Mouse (Mus musculus): ENCODE measurements around the gene Nsl1. TPM values are rescaled to one million over a fixed set of nuclear protein-coding genes. Genes with fewer than 3 reads are reported as not detected.

Nsl1 gene
- polyA plus RNA-seq, 1 experiment from 2014 or later, result 3.6 TPM

DNA sequence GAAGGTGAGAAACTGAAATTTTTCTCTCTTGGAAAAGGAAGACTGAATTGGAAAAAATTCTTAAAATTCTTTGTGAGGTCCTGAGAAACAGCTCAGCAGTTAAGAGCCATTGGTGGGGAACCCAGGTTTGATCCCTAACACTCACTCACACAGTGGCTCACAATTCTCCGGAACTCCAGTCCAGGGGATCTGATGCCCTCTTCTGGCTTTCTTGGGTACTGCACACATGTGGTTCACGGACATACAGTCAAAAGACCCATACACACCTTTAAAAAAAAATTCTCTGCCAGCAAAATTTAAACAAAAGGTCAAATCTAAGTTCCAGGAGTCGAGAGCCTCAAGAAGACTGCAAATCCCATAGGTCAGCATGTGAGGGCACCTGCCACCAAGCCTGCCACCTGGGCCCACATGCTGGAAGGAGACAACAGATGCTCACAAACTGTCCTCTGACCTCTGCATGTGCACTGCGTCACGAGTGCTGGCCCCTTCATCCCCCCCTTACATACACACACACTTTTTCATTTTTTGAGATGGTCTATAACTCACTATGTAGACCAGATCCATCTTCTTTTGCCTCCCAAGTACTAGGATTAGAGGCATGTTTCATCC is 22.2 kb downstream of the Nsl1 start:
- WGBS, result 68% methylated on average over 5 of the region's 5 CpGs
- H3K36me3 ChIP-seq (ENCODE audit: control insufficient read depth, insufficient read depth, low read length), result no peaks in the 10 kb centered on the region
- H3K27ac ChIP-seq (ENCODE audit: low read depth, low read length), result no peak overlapping the region
- no peak overlapping the region for H3K4me2 ChIP-seq (ENCODE audit: low read length)
- H3K27me3 ChIP-seq (replicated peaks; ENCODE audit: control insufficient read depth, insufficient read depth, low read length), result no peaks in the 10 kb centered on the region
- no peak overlapping the region for H3K4me3 ChIP-seq (ENCODE audit: low read length)
- no peaks in the 10 kb centered on the region for H3K4me1 ChIP-seq (ENCODE audit: control insufficient read depth, insufficient read depth, low read depth, low read length)
- no peak overlapping the region for H3K9ac ChIP-seq (ENCODE audit: low read depth, low read length)
- H3K9me3 ChIP-seq (ENCODE audit: control insufficient read depth, low read length), result no peaks in the 10 kb centered on the region
- no peak for ATAC-seq

DNA sequence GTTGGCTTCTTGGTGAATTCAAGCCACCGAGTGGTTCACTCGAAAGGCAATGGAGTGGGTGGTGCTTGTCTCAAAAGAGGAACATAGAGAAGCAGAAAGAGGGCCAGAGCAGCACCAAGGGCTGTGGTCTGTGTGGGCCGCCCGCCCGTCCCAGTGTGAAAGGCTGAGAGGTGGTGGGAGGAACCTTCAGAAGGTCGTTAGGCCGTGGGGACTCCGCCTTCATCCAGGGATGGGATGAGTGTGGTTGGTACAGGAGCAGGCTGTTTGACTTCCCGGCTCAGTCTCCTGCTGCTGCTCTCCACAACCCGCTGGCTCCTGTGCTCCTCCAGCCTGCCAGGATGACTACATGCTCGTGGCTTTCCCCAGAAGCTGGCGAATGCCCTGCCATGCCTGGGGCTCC is 22.8 kb downstream of the Nsl1 start:
- no peak for ATAC-seq

DNA sequence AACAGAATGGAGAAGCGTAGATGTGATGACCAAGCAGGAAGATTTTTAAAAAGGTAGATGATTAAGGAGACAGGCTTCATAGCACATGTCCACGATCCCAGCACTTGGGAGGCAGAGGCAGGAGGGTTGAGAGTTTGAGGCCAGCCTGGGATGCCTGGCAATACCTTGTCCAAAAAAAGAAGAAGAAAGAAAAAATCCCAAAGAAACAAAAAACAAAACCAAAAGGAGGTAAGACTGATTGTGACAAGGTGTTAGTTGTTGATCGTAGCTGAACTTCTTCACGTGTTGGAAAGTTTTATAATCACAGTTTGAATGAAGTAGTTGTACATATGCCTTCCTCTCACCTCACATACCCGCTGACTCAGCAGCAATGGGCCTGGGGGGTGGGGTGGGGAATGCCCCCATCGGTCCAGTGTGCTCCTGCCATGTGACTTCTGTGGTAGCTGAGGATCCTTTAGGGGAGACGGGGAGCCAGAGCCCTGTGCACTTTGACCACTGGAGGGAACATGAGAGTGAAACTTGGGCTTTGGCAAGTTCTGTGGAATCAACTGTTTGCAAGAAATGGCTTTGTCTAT is 23.6 kb downstream of the Nsl1 start:
- Histone ChIP-seq H3K4me1 (ENCODE audit: control insufficient read depth, insufficient read depth, low read depth, low read length) (no peaks in the 10 kb centered on the region), H3K27me3 (replicated peaks; ENCODE audit: control insufficient read depth, insufficient read depth, low read length) (no peaks in the 10 kb centered on the region), H3K4me2 (ENCODE audit: low read length) (no peak overlapping the region), H3K36me3 (ENCODE audit: control insufficient read depth, insufficient read depth, low read length) (no peaks in the 10 kb centered on the region), H3K9ac (ENCODE audit: low read depth, low read length) (no peak overlapping the region), H3K4me3 (ENCODE audit: low read length) (no peak overlapping the region), H3K9me3 (ENCODE audit: control insufficient read depth, low read length) (no peaks in the 10 kb centered on the region), H3K27ac (ENCODE audit: low read depth, low read length) (no peak overlapping the region)
- 86% methylated on average over 7 of the region's 7 CpGs for WGBS
- no peak for ATAC-seq

More for the DNA sequence above, 22.8 kb downstream of the Nsl1 start:
- no peak overlapping the region for H3K4me2 ChIP-seq (ENCODE audit: low read length)
- no peaks in the 10 kb centered on the region for H3K36me3 ChIP-seq (ENCODE audit: control insufficient read depth, insufficient read depth, low read length)
- no peak overlapping the region for H3K4me3 ChIP-seq (ENCODE audit: low read length)
- no peak overlapping the region for H3K9ac ChIP-seq (ENCODE audit: low read depth, low read length)
- WGBS, result 80% methylated on average over 12 of the region's 12 CpGs
- H3K9me3 ChIP-seq (ENCODE audit: control insufficient read depth, low read length), result no peaks in the 10 kb centered on the region
- no peak overlapping the region for H3K27ac ChIP-seq (ENCODE audit: low read depth, low read length)
- H3K27me3 ChIP-seq (replicated peaks; ENCODE audit: control insufficient read depth, insufficient read depth, low read length), result no peaks in the 10 kb centered on the region
- no peaks in the 10 kb centered on the region for H3K4me1 ChIP-seq (ENCODE audit: control insufficient read depth, insufficient read depth, low read depth, low read length)

DNA sequence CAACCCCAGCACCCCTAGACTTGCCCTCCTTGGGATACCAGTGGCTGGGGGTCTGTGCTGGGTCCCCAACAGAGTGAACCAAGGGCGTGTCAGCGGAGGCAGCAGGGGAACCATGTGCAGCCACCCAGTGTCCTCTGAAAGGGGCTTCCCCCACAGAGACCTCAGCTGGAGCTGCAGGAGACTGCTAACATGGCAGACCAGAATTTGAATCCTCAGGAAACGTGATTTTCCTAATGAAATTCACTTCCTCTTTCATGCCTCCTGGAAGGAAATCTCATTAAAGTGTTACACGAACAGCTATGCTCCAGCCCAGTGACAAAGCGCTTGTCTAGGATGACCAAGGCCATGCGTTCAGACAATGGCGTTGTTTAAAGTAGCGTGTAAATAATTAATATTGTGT is 24.1 kb downstream of the Nsl1 start:
- no peak for ATAC-seq
- Histone ChIP-seq H3K9ac (ENCODE audit: low read depth, low read length) (no peak overlapping the region), H3K4me3 (ENCODE audit: low read length) (no peak overlapping the region), H3K27ac (ENCODE audit: low read depth, low read length) (no peak overlapping the region), H3K36me3 (ENCODE audit: control insufficient read depth, insufficient read depth, low read length) (no peaks in the 10 kb centered on the region), H3K9me3 (ENCODE audit: control insufficient read depth, low read length) (no peaks in the 10 kb centered on the region), H3K4me1 (ENCODE audit: control insufficient read depth, insufficient read depth, low read depth, low read length) (no peaks in the 10 kb centered on the region), H3K27me3 (replicated peaks; ENCODE audit: control insufficient read depth, insufficient read depth, low read length) (no peaks in the 10 kb centered on the region), H3K4me2 (ENCODE audit: low read length) (no peak overlapping the region)
- WGBS, result 72% methylated on average over 8 of the region's 8 CpGs

DNA sequence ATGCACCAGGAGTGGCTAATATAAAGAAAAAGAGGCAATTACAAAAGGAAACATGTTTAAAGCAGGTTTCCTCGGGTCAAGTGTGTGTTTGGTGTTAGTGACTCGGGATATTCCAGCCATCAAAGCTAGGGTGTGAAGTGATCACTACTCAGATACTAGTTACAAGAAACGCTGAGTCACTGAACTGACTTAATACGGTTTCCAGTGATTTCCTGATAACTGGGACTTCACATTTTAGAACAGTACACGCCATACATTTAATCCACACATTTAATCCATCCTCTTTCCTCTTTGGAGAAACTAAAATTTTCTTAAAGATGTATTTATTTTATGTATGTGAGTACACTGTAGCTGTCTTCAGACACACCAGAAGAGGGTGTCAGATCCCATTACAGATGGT is 25.1 kb downstream of the Nsl1 start:
- Histone ChIP-seq H3K36me3 (ENCODE audit: control insufficient read depth, insufficient read depth, low read length) (no peaks in the 10 kb centered on the region), H3K27ac (ENCODE audit: low read depth, low read length) (no peak overlapping the region), H3K9ac (ENCODE audit: low read depth, low read length) (no peak overlapping the region), H3K4me1 (ENCODE audit: control insufficient read depth, insufficient read depth, low read depth, low read length) (no peaks in the 10 kb centered on the region), H3K9me3 (ENCODE audit: control insufficient read depth, low read length) (no peaks in the 10 kb centered on the region), H3K4me2 (ENCODE audit: low read length) (no peak overlapping the region), H3K27me3 (replicated peaks; ENCODE audit: control insufficient read depth, insufficient read depth, low read length) (no peaks in the 10 kb centered on the region), H3K4me3 (ENCODE audit: low read length) (no peak overlapping the region)
- 88% methylated on average over 5 of the region's 5 CpGs for WGBS
- ATAC-seq, result no peak

DNA sequence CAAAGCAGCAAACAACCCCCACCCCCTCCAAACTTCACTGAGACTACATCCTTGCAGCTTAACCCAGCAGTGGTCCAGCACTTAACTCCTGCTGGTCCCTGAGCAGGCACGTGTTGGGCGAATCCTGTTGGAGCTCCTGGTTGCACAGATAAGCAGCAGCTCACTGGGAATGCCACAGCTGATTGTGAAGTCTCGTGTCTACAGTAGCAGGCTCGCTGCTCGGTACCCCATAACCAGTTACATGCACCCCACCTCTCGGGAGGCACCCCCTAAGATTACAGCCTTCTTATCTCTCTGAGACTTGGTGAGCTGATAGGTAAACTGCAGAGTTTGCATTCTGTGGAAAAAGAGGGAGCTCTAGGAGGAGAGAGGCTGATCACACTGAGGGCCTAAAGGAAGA is 26.5 kb downstream of the Nsl1 start:
- no peak overlapping the region for H3K4me2 ChIP-seq (ENCODE audit: low read length)
- no peak overlapping the region for H3K27ac ChIP-seq (ENCODE audit: low read depth, low read length)
- no peaks in the 10 kb centered on the region for H3K27me3 ChIP-seq (replicated peaks; ENCODE audit: control insufficient read depth, insufficient read depth, low read length)
- H3K36me3 ChIP-seq (ENCODE audit: control insufficient read depth, insufficient read depth, low read length), result no peaks in the 10 kb centered on the region
- ATAC-seq, result no peak
- H3K9ac ChIP-seq (ENCODE audit: low read depth, low read length), result no peak overlapping the region
- WGBS, result 80% methylated on average over 6 of the region's 6 CpGs
- H3K4me3 ChIP-seq (ENCODE audit: low read length), result no peak overlapping the region
- H3K9me3 ChIP-seq (ENCODE audit: control insufficient read depth, low read length), result no peaks in the 10 kb centered on the region
- no peaks in the 10 kb centered on the region for H3K4me1 ChIP-seq (ENCODE audit: control insufficient read depth, insufficient read depth, low read depth, low read length)

DNA sequence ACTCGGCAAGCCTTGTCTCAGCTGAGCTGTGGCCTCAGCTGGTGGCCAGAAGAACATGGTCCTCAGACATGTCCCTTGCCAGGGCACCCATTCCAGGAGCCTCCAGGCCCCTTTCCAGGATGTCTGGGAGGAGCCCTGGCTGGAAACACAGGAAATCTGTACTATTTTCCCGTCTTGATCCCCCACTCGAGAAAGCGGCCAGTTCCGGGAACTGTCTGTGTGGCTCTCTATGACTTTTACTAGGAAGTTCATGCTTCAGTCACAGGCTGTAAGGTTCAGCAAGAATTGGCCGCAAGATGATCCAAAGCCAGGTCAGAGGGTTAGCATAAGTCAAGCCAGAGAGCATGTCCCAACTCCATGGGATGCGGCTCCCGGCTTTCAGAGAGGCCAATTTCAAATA is 29.2 kb downstream of the Nsl1 start:
- no peaks in the 10 kb centered on the region for H3K4me1 ChIP-seq (ENCODE audit: control insufficient read depth, insufficient read depth, low read depth, low read length)
- ATAC-seq, result no peak
- no peak overlapping the region for H3K4me3 ChIP-seq (ENCODE audit: low read length)
- H3K27me3 ChIP-seq (replicated peaks; ENCODE audit: control insufficient read depth, insufficient read depth, low read length), result no peaks in the 10 kb centered on the region
- H3K36me3 ChIP-seq (ENCODE audit: control insufficient read depth, insufficient read depth, low read length), result no peaks in the 10 kb centered on the region
- H3K9me3 ChIP-seq (ENCODE audit: control insufficient read depth, low read length), result no peaks in the 10 kb centered on the region
- no peak overlapping the region for H3K27ac ChIP-seq (ENCODE audit: low read depth, low read length)
- H3K4me2 ChIP-seq (ENCODE audit: low read length), result no peak overlapping the region
- no peak overlapping the region for H3K9ac ChIP-seq (ENCODE audit: low read depth, low read length)
- WGBS, result 87% methylated on average over 8 of the region's 8 CpGs

DNA sequence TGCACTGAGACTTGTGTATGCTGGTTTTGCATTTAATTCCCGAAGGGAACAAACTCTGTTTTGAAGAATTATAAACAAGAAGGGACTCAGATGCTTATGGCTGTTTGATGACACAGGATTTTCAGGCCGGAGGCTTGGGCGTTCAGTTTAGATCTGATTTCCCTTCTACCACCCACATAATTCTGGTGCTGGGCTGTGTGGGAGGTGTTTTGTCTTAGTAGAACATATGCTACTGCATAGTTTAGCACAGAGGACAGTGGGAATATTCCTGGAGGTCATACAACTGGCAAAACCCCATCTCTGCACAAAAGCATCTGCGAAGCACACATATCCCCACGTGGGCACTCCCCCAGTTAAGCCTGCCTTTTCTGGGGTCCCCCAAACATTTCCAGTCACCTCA is 30.8 kb downstream of the Nsl1 start:
- H3K4me1 ChIP-seq (ENCODE audit: control insufficient read depth, insufficient read depth, low read depth, low read length), result peaks cover 3% of the 10 kb centered on the region; the same call in 1 of the 2 replicates
- no peaks in the 10 kb centered on the region; the same call in 1 of the 2 replicates for H3K27me3 ChIP-seq (replicated peaks; ENCODE audit: control insufficient read depth, insufficient read depth, low read length)
- no peaks in the 10 kb centered on the region for H3K36me3 ChIP-seq (ENCODE audit: control insufficient read depth, insufficient read depth, low read length)
- no peak overlapping the region for H3K4me2 ChIP-seq (ENCODE audit: low read length)
- no peaks in the 10 kb centered on the region for H3K9me3 ChIP-seq (ENCODE audit: control insufficient read depth, low read length)
- H3K9ac ChIP-seq (ENCODE audit: low read depth, low read length), result no peak overlapping the region
- no peak overlapping the region for H3K4me3 ChIP-seq (ENCODE audit: low read length)
- H3K27ac ChIP-seq (ENCODE audit: low read depth, low read length), result no peak overlapping the region
- WGBS, result 82% methylated on average over 5 of the region's 5 CpGs
- no peak for ATAC-seq

DNA sequence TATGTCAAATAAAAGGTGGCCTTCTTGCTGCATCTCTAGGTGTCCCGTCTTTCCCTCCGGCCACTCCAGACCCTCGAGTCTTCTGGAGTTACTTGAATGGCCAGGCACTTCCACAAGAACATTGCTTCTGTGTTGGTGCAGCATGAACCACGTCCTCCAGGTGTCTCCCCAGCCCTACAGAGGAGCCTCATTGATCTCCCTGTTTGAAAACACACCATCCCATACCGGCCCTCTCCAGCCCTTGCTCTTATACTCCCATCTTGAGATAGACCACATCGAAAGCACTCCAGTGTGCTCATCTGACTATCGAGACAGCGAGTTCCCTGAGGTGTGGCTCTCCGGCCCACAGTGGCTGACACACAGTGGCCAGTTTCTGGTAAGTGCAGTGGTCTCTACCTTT is 32.2 kb downstream of the Nsl1 start:
- H3K27ac ChIP-seq (ENCODE audit: low read depth, low read length), result no peak overlapping the region
- H3K4me2 ChIP-seq (ENCODE audit: low read length), result no peak overlapping the region
- H3K9me3 ChIP-seq (ENCODE audit: control insufficient read depth, low read length), result no peaks in the 10 kb centered on the region
- 78% methylated on average over 9 of the region's 9 CpGs for WGBS
- H3K27me3 ChIP-seq (replicated peaks; ENCODE audit: control insufficient read depth, insufficient read depth, low read length), result no peaks in the 10 kb centered on the region; the same call in 1 of the 2 replicates
- no peak for ATAC-seq
- H3K36me3 ChIP-seq (ENCODE audit: control insufficient read depth, insufficient read depth, low read length), result no peaks in the 10 kb centered on the region
- H3K4me1 ChIP-seq (ENCODE audit: control insufficient read depth, insufficient read depth, low read depth, low read length), result peaks cover 6% of the 10 kb centered on the region; the same call in 1 of the 2 replicates
- no peak overlapping the region for H3K9ac ChIP-seq (ENCODE audit: low read depth, low read length)
- H3K4me3 ChIP-seq (ENCODE audit: low read length), result no peak overlapping the region

Data from hindbrain, embryonic 16.5 days (tissue).